Comparison of ENCODE assay signal across 1 mouse cellular context in genomic region chr17:44783143-44783542, GRCm38 (mm10).
TF ChIP-seq lines count a peak whose summit lies in the region.

No protein-coding gene starts in this region.

TF ChIP-seq in CH12.LX, 34 proteins besides CTCF, POLR2A, EP300 and RAD21:
- TF ChIP-seq IRF4 (IDR thresholded peaks at IDR 0.05; ENCODE audit: low read depth, low read length) = 0 out of 2 replicates have a peak, but pooled peaks have one; percentile 12
- TF ChIP-seq ELF1 (IDR thresholded peaks at IDR 0.05; ENCODE audit: low read depth, low read length) = no peak
